Mouse (Mus musculus) C2C12 (cell line): ENCODE results near the gene Nedd9. TPM values are rescaled to one million over a fixed set of nuclear protein-coding genes. Genes with fewer than 3 reads are reported as not detected.

Source experiments
- H3K27me3 ChIP-seq: one replicate; pipeline ENCODE4 v1.6.1; 2011; ENCODE audit not compliant: control insufficient read depth, insufficient read depth, insufficient read length
- H3K36me3 ChIP-seq: one replicate; pipeline ENCODE4 v1.6.1; 2011; ENCODE audit not compliant: control insufficient read depth, insufficient read depth
- H3K4me3 ChIP-seq: one replicate; pipeline ENCODE4 v1.5.1; 2011; ENCODE audit warnings: mild to moderate bottlenecking, control low read depth; ENCODE audit not compliant: poor library complexity, insufficient read depth, severe bottlenecking
- H3K79me2 ChIP-seq: one replicate; pipeline ENCODE4 v1.6.1; 2011; ENCODE audit not compliant: control insufficient read depth, insufficient read depth
- H3K79me3 ChIP-seq: one replicate; pipeline ENCODE4 v1.6.1; 2011; ENCODE audit warnings: low read depth, control low read depth
- H3ac ChIP-seq: one replicate; pipeline ENCODE3; 2011; ENCODE audit warnings: low read depth; ENCODE audit not compliant: control insufficient read depth, insufficient read length
- CEBPB ChIP-seq: IDR thresholded peaks from one replicate; pipeline ENCODE4 v1.6.1; 2011; ENCODE audit warnings: low read depth, mild to moderate bottlenecking, control low read depth, moderate library complexity
- CTCF ChIP-seq: IDR thresholded peaks from one replicate; pipeline ENCODE4 v1.5.1; 2011; ENCODE audit not compliant: control insufficient read depth, insufficient read depth, insufficient read length
- FOSL1 ChIP-seq: IDR thresholded peaks from one replicate; pipeline ENCODE4 v1.8.0; 2011; ENCODE audit warnings: mild to moderate bottlenecking, low read length; ENCODE audit not compliant: poor library complexity, insufficient read depth, severe bottlenecking
- MAX ChIP-seq: IDR thresholded peaks from one replicate; pipeline ENCODE4 v1.6.1; 2011; ENCODE audit warnings: mild to moderate bottlenecking, control low read depth
- MYOD1 ChIP-seq: IDR thresholded peaks from one replicate; pipeline ENCODE4 v1.6.1; 2011; ENCODE audit warnings: low read depth; ENCODE audit not compliant: control insufficient read depth, insufficient read length
- MYOG ChIP-seq: IDR thresholded peaks from one replicate; pipeline ENCODE4 v1.6.1; 2011; ENCODE audit not compliant: control insufficient read depth, insufficient read length; ENCODE audit errors: extremely low read depth
- USF1 ChIP-seq: IDR thresholded peaks from one replicate; pipeline ENCODE4 v1.6.1; 2011; ENCODE audit warnings: low read depth, mild to moderate bottlenecking, control low read depth, moderate library complexity
- polyA plus RNA-seq: library from polyadenylated mRNA; unstranded; fragments of >200 nt; fragmentation: generic; extraction: Trizol; gene quantifications from one replicate; pipeline ENCODE4 v1.2.1, GENCODE M21; 2012; ENCODE audit warnings: missing spikeins

Nedd9 gene
- polyA plus RNA-seq, 1 experiment, result 6.7 TPM

- TF ChIP-seq USF1, result no peak
- no peak for TF ChIP-seq FOSL1
- no peak for TF ChIP-seq CTCF
- no peak for TF ChIP-seq MYOG
- TF ChIP-seq MAX, result no peak
- no peak for TF ChIP-seq MYOD1
- no peak for TF ChIP-seq CEBPB
- Histone ChIP-seq H3K79me2 (no peaks in the 10 kb centered on the region), H3ac (no peak overlapping the region), H3K27me3 (no peaks in the 10 kb centered on the region), H3K4me3 (no peak overlapping the region), H3K79me3 (peaks cover 1% of the 10 kb centered on the region), H3K36me3 (peaks cover 25% of the 10 kb centered on the region)
These were observed 147.4 kb downstream of the Nedd9 start for GRCm38 (mm10) chr13:41339653-41340351.

- Histone ChIP-seq H3K79me2 (no peaks in the 10 kb centered on the region), H3ac (no peak overlapping the region), H3K36me3 (peaks cover 28% of the 10 kb centered on the region), H3K79me3 (peaks cover 1% of the 10 kb centered on the region), H3K27me3 (no peaks in the 10 kb centered on the region), H3K4me3 (no peak overlapping the region)
- TF ChIP-seq CTCF (no peak), FOSL1 (no peak), USF1 (no peak), MAX (no peak), MYOD1 (no peak), MYOG (no peak), CEBPB (no peak)
These were observed 148.0 kb downstream of the Nedd9 start for GRCm38 (mm10) chr13:41339195-41339594.

DNA sequence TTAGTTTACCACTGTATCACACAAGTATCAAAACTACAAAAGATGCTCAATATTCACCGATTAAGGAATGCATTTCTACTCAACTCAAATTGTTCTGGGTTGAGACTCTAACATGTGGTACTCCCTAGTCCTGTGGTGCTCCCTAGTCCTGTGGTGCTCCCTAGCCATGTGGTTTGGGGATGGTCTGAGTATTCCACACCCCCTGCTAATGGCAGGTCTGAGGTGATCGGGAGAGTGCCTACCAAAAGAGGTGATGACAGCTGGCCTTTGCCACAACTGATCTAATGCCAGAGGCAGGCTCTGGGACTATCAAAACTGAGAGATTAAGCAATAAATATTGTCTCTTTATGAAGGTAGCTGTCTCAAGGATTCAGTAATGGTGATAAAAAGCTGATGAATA, 149.8 kb downstream of the Nedd9 start:
- Histone ChIP-seq H3K4me3 (no peak overlapping the region), H3K79me3 (peaks cover 1% of the 10 kb centered on the region), H3K27me3 (no peaks in the 10 kb centered on the region), H3K36me3 (peaks cover 31% of the 10 kb centered on the region), H3K79me2 (no peaks in the 10 kb centered on the region), H3ac (no peak overlapping the region)
- TF ChIP-seq MYOD1 (no peak), MYOG (no peak), MAX (no peak), FOSL1 (no peak), CTCF (no peak), CEBPB (no peak), USF1 (no peak)

- Histone ChIP-seq H3K36me3 (peaks cover 35% of the 10 kb centered on the region), H3K79me2 (no peaks in the 10 kb centered on the region), H3K79me3 (no peaks in the 10 kb centered on the region), H3K4me3 (no peak overlapping the region), H3ac (no peak overlapping the region), H3K27me3 (no peaks in the 10 kb centered on the region)
- TF ChIP-seq CTCF (no peak), MAX (no peak), USF1 (no peak), FOSL1 (no peak), MYOD1 (no peak), CEBPB (no peak), MYOG (no peak)
These were observed 150.9 kb downstream of the Nedd9 start for GRCm38 (mm10) chr13:41336260-41336659.

DNA sequence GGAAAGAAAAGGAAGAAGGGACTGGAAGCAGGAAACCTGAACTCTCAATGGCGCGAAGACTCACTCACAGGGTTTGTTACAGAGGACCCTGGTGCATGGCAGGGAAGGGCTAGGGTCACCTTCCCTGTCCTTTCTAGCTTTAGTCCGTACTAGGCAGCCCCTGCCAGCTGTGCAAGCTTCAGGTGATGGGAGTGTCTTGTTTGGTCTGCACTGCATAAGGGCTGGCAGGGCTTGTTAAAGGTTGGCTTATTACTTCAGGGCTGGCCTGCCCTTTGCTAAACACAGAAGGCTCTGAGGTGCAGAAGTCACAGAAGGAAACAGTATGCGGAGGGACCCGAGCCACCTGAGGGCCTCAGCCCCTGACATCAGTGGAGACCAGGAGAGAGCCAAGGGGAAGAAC, 151.4 kb downstream of the Nedd9 start:
- Histone ChIP-seq H3K79me3 (no peaks in the 10 kb centered on the region), H3K36me3 (peaks cover 35% of the 10 kb centered on the region), H3K4me3 (no peak overlapping the region), H3K79me2 (peaks cover 1% of the 10 kb centered on the region), H3ac (no peak overlapping the region), H3K27me3 (no peaks in the 10 kb centered on the region)
- TF ChIP-seq CEBPB (no peak), MAX (no peak), MYOD1 (no peak), USF1 (no peak), CTCF (no peak), FOSL1 (no peak), MYOG (no peak)

DNA sequence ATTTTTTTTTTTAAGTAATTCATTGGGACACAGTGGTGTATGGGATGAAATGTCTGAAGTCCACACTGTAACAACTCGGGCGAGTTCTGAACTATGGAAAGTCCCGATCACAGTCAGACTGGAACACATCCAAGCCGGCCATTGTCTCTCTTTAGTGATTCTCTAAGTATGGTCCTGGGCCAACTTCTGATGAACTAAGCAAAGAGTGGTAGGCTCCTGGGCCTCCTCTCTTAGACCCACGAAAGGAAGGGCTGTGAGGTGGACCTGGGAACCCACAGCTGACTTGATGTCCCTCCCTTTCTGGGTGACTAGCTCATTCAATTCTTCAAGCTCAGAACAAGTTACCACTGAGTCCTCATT, 152.5 kb downstream of the Nedd9 start:
- peaks cover 42% of the 10 kb centered on the region for H3K36me3 ChIP-seq
- peaks cover 5% of the 10 kb centered on the region for H3K79me3 ChIP-seq
- TF ChIP-seq CTCF (no peak), MYOD1 (no peak), MAX (no peak), USF1 (no peak), MYOG (no peak), FOSL1 (no peak), CEBPB (no peak)
- H3K79me2 ChIP-seq, result peaks cover 13% of the 10 kb centered on the region
- no peak overlapping the region for H3ac ChIP-seq
- H3K27me3 ChIP-seq, result no peaks in the 10 kb centered on the region
- H3K4me3 ChIP-seq, result no peak overlapping the region
